Mouse (Mus musculus) granulocyte monocyte progenitor cell, adult 5-6 weeks (primary cell): ENCODE data around the gene Vamp5. TPM values are rescaled to one million over a fixed set of nuclear protein-coding genes. Genes with fewer than 3 reads are reported as not detected.

Experiments used
- ATAC-seq: replicated peaks from 2 replicates; pipeline ENCODE4 v1.8.0; 2016; ENCODE audit warnings: mild to moderate bottlenecking, moderate TSS enrichment, inconsistent platforms; ENCODE audit not compliant: poor library complexity, severe bottlenecking
- total RNA-seq, 2 experiments: library from RNA; stranded (forward) in 1 of 2; stranded (reverse) in 1 of 2; fragments of 200-712, 200-1000 nt in 1 of 2; fragments of >200 nt in 1 of 2; fragmentation: Nextera tagmentation in 1 of 2; gene quantifications; 2 replicates each; pipeline ENCODE4 v1.2.3; 2014 to 2017

Gene Vamp5
- total RNA-seq (2014; fragmentation: Nextera tagmentation) (12.4 and 43.7 TPM in 2 replicates), total RNA-seq (2017) (8.6 and 16.5 TPM in 2 replicates)

GRCm38 (mm10) chr6:72380131-72380770 lies at the start of gene Vamp5:
Gene Vamp5, minus strand, starts transcription at chr6:72380468.
- ATAC-seq = peak; percentile 84

DNA sequence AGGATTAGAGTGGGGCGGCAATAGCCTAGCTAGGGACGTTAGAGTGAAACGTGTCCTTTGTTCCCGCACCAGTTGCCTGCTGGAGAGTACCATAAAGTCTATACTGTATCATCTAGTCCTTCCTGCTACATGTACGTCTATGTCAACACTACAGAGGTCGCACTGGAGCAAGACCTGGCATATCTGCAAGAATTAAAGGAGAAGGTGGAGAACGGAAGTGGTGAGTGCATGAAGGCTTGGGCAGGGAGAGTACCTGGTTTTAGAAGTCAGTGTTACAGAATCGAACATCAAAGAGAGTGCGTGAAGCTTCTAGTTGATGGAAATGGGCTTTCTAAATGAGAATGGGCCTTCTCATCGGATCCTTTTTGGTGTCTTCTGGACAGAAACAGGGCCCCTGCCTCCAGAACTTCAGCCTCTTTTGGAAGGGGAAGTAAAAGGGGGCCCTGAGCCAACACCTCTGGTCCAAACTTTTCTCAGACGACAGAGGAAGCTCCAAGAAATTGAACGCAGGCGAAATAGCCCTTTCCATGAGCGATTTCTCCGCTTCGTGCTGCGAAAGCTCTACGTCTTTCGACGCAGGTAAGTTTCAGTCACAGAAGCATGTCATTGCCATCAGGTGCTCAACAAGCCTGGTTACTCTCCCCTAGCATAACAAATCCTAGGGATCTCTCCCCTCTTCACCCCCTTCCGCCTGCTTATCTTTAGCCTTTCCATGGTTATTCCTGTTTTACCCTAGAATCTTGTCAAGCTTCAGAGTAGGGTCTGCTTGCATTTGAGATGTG lies 49.0 kb upstream of the Vamp5 start:
- no peak for ATAC-seq

GRCm38 (mm10) chr6:72428036-72428435 lies 47.8 kb upstream of the Vamp5 start:
- peak; percentile 71 for ATAC-seq

DNA sequence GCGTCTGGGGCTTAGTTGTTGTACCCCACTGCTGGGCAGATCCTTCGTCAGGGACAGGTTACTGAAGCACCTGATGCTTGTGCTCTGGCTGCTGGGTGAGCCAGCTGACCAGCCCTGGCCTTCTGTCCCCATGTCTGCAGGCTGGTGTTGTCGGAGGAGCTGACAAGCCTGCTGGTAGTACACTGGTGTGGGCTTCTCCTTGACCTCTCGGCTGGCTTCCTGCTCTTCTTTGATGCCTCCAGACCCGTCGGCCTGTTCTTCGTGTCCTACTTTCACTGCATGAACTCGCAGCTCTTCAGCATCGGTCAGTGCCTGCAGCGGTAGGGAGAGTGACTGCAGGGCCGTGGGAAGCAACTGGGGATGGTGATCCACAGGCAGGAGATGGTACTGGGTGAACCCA lies 45.4 kb upstream of the Vamp5 start:
- no peak for ATAC-seq

DNA sequence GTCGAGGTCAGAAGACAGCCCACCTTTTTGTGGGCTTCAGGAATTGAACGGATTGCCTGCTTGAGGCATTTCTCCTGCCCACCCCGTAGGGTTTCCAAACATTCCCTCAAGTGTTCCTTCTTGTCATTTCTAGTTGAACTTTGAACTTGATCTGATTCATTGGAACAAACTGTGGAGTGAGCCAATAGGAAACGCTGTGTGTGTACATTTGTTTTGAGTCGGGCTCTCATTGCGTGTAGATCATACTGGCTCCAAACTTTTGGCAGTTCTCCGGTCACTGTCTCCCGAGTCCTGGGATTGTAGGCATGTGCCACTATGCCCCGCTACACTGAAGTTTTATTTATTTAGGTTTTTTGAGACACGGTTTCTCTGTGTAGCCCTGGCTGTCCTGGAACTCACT lies 40.6 kb upstream of the Vamp5 start:
- no peak for ATAC-seq

GRCm38 (mm10) chr6:72419806-72420205 lies 39.5 kb upstream of the Vamp5 start:
- ATAC-seq = no peak

- ATAC-seq = no peak
These were observed 38.0 kb upstream of the Vamp5 start for GRCm38 (mm10) chr6:72418279-72418678.

GRCm38 (mm10) chr6:72415964-72416772 lies 35.9 kb upstream of the Vamp5 start:
- no peak for ATAC-seq

GRCm38 (mm10) chr6:72415181-72415580 lies 34.9 kb upstream of the Vamp5 start:
- ATAC-seq = no peak

DNA sequence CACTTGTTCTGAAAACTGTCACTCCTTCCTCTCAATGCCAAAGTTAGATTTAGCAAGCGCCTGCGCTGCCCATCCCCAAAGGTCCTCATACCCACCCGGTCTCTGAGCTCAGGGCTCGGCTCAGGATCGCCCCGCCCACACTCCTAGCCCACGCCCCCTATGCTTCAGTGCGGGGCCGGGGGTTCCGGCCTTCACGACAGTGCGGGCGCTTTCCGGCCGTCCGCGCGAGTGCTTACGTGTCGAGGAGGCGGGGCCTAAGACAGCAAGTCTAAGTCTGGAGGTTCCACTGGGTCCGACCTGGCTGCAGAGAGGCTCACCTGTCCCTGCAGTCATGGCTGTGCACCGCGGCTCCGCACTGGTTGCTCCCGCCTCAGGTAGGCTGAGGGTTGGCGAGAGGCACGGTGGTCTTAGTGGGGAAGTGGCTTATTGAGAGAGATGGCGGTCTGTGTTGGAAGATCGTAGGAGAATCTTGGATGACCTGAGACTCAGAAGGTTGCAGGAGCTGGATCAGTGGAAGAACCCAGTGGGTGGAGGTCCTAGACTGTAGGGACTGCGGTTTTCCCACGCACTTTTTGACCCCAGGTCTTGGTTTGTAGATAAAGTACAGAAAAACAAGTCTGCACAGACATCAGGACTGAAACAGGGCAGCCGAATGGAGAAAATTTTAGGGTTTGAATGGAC lies 33.9 kb upstream of the Vamp5 start, which contains the start of gene Ggcx:
TSS of gene Ggcx (plus strand) at position 233 of the 681 bp plus-strand sequence.
- peak; percentile 91 for ATAC-seq

DNA sequence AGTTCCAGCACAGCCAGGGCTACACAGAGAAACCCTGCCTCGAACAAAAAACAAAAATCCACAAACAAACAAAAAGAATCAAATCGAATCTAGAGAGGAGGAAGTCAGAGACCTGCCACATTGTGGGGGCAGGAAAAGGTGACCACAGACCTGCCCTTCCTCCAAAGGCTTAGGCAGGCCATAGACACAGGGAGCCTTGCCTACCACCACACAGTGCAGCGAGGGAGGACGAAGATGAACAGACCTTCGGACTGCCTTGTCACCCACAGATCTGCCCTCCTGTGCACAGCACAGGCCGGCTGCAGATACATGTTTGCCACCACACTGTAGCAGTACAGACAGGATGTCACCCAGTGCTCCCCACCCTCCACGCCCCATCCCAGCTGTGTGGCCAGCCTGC lies 30.2 kb upstream of the Vamp5 start:
- ATAC-seq = peak; percentile 63

GRCm38 (mm10) chr6:72410003-72410402 lies 29.7 kb upstream of the Vamp5 start:
- ATAC-seq = no peak

GRCm38 (mm10) chr6:72409567-72409966 lies 29.3 kb upstream of the Vamp5 start:
- ATAC-seq = no peak

- ATAC-seq = peak; percentile 91
These were observed 26.9 kb upstream of the Vamp5 start for GRCm38 (mm10) chr6:72407119-72407518.

DNA sequence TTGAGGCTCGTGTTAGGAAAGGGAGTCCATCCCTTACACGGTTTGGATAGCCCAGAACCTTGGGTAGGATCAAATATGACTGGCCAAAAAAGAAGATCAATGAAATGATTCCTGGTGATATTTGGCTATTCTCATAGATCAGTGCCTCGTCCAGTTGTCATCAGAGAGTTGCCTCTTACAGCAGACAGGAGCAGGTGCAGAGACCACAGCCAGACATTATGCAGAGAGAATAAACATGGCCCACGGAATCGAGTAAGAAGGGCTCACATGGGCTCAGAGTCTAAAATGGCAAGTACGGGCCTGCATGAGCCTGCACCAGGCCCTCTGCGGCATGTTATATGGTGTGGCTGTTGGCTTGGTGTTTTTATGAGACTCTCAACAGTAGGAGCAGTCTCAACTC lies 25.1 kb upstream of the Vamp5 start:
- no peak for ATAC-seq

DNA sequence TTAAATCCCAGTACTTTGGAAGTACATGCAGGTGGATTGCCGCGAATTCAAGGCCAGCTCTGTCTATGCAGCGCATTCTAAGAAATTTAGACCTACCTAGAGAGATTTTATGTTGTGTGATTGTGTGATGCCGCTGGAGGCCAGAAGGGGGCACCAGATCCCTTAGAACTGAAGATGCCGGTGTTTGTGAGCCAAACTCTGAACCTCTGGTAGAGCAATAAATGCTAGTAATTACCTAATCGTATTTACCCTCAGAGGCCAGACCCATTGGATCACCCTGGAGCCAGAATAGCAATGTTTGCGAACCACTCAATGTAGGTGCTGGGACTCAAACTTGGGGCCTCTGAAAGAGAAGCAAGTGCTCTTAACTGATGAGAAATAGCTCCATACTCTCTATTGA lies 21.6 kb upstream of the Vamp5 start:
- peak; percentile 95 for ATAC-seq

GRCm38 (mm10) chr6:72399967-72400366 lies 19.7 kb upstream of the Vamp5 start:
- no peak for ATAC-seq

DNA sequence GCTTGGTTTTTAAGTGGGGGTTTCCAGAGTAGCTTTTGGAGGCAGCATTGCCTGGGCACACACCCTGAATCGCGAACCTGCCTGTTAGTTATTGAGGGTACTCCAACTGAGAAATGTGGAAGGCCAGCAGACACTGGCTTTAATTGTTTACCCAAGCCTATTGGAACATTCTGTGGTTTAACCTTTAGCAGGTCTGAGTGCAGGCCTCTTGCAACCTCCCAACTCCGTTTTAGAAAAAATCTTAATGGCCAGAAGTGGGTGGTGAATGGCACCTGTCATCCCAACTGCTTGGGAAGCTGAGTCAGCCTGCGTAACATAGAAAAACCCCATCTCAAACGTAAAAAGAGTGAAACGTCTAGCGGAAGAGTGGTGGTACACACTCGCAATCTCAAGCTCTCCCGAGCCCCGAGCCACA lies 16.6 kb upstream of the Vamp5 start:
- no peak for ATAC-seq

- ATAC-seq = no peak
These were observed 12.1 kb upstream of the Vamp5 start for GRCm38 (mm10) chr6:72392341-72392740.

DNA sequence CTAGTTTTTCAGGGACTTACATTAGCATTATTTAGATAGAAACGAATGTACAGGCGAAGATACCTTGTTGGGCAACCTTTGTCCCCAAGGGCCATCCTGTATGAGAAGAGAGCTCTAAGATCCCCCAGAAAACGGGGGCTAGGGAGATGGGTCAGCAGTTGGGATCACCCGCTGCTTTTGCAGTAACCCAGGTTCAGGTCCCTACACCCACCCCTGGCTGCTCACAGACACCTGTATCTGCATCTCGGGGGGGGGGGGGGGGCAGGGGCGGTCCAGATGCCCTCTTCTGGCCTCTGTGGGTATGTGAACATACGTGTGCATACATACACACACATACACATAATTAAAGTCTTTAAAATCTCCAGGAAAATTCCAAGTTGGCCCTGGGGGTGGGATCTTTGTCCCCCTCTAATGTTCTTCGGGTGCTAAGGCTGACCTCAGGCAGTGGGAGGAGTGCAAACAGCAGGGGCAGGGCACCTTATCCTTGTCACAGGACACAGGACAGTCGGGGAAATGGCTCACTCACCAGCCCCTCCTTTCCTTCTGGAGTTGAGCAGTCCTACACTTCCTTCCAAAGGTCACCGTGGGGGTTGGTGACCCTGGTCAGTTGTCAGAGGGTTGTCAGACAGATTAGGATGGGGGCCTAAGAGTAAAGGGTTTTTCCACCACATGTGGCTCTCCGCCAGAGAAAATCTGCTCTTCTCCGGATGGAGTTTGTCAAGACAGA lies 10.7 kb upstream of the Vamp5 start:
- ATAC-seq = no peak
